Mouse (Mus musculus): ENCODE measurements around the gene Ap2a2. TPM values are rescaled to one million over a fixed set of nuclear protein-coding genes. Genes with fewer than 3 reads are reported as not detected.

Gene Ap2a2
- polyA plus RNA-seq, 1 experiment from 2014 or later = 81.9 TPM

GRCm38 (mm10) chr7:141597563-141597962, 35.6 kb downstream of the Ap2a2 start:
- no peaks in the 10 kb centered on the region for H3K4me1 ChIP-seq
- no peak for ATAC-seq (ENCODE audit: insufficient number of reproducible peaks, low FRiP score, low TSS enrichment, low read depth)
- no peak overlapping the region for H3K27ac ChIP-seq (replicated peaks)
- H3K36me3 ChIP-seq = peaks cover 55% of the 10 kb centered on the region
- 75% methylated on average over 6 of the region's 6 CpGs for WGBS
- H3K4me2 ChIP-seq (replicated peaks) = no peak overlapping the region
- H3K27me3 ChIP-seq = no peaks in the 10 kb centered on the region
- H3K9ac ChIP-seq = no peak overlapping the region
- H3K9me3 ChIP-seq (replicated peaks) = no peaks in the 10 kb centered on the region
- no peak overlapping the region for H3K4me3 ChIP-seq (replicated peaks)

GRCm38 (mm10) chr7:141607717-141608116, 45.7 kb downstream of the Ap2a2 start:
- H3K4me1 ChIP-seq = peaks cover 3% of the 10 kb centered on the region; the same call in 1 of the 2 replicates
- no peak overlapping the region for H3K4me2 ChIP-seq (replicated peaks)
- 75% methylated on average over 4 of the region's 4 CpGs for WGBS
- H3K27me3 ChIP-seq = no peaks in the 10 kb centered on the region
- H3K27ac ChIP-seq (replicated peaks) = no peak overlapping the region
- ATAC-seq (ENCODE audit: insufficient number of reproducible peaks, low FRiP score, low TSS enrichment, low read depth) = no peak
- H3K36me3 ChIP-seq = peaks cover 64% of the 10 kb centered on the region
- H3K9me3 ChIP-seq (replicated peaks) = no peaks in the 10 kb centered on the region
- H3K4me3 ChIP-seq (replicated peaks) = no peak overlapping the region
- no peak overlapping the region for H3K9ac ChIP-seq

DNA sequence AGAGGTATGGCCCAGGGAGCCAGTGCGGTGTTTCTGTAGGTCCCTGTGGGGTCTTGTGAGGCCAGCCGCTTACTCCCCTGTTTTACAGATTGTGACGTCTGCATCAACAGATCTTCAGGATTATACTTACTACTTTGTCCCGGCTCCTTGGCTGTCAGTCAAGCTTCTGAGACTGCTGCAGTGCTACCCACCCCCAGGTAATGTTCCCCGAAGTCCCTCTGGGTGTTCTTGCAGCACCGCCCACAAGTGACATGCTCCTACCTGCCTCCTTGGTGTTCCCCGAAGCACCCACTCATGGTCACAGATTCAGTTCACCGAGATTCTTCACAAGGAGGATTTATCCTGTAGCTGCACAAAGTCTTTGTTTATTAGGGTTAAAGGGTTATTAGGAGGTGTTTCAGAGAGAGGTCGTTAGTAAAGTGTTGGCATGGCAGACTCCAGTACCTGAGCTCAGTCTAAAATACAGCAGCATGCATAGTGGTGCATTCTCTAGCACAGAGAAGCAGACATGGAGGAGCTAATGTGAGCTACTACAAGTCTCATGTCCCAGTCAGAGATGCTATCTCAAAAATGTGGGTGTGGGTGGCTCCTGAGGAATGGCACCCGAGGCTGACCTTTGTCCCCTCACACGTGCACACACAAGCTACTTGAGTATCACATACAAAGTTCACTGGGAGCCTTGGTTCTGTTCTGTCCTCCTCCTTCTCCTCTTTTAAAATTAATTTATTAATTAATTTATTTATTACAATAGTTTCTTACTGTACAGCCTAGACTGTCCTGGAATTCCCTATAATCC, 47.9 kb downstream of the Ap2a2 start:
- ATAC-seq (ENCODE audit: insufficient number of reproducible peaks, low FRiP score, low TSS enrichment, low read depth) = no peak
- H3K36me3 ChIP-seq = peaks cover 66% of the 10 kb centered on the region
- WGBS = 64% methylated on average over 11 of the region's 11 CpGs

GRCm38 (mm10) chr7:141611711-141612370, 49.9 kb downstream of the Ap2a2 start:
- WGBS = 75% methylated on average over 8 of the region's 8 CpGs

More for the DNA sequence above, 47.9 kb downstream of the Ap2a2 start:
- Histone ChIP-seq H3K27me3 (no peaks in the 10 kb centered on the region), H3K9ac (no peak overlapping the region), H3K4me3 (replicated peaks) (no peak overlapping the region), H3K27ac (replicated peaks) (no peak overlapping the region), H3K4me1 (peaks cover 3% of the 10 kb centered on the region; the same call in 1 of the 2 replicates), H3K9me3 (replicated peaks) (no peaks in the 10 kb centered on the region), H3K4me2 (replicated peaks) (no peak overlapping the region)

DNA sequence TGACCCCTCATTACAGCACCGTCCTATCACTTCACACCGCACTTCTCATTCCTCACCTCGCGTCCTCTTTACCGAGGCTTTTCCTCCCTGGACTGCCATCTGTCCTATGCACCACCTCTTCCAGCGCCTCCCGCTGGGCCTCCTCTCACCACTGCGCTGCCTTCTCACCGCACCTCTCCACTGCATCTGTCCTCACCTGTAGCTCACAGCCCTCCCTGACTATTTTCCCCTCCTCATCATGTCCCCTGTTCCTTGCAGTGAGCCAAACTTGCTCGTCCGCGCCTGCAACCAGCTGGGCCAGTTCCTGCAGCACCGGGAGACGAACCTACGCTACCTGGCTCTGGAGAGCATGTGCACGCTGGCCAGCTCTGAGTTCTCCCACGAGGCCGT, 50.4 kb downstream of the Ap2a2 start:
- no peak overlapping the region for H3K4me3 ChIP-seq (replicated peaks)
- no peak for ATAC-seq (ENCODE audit: insufficient number of reproducible peaks, low FRiP score, low TSS enrichment, low read depth)
- no peak overlapping the region for H3K4me2 ChIP-seq (replicated peaks)
- no peaks in the 10 kb centered on the region for H3K9me3 ChIP-seq (replicated peaks)
- no peak overlapping the region for H3K27ac ChIP-seq (replicated peaks)
- peaks cover 3% of the 10 kb centered on the region; the same call in 1 of the 2 replicates for H3K4me1 ChIP-seq
- H3K36me3 ChIP-seq = peaks cover 76% of the 10 kb centered on the region
- H3K27me3 ChIP-seq = no peaks in the 10 kb centered on the region
- no peak overlapping the region for H3K9ac ChIP-seq
- WGBS = 86% methylated on average over 18 of the region's 18 CpGs

More at GRCm38 (mm10) chr7:141611711-141612370, 49.9 kb downstream of the Ap2a2 start:
- H3K36me3 ChIP-seq = peaks cover 71% of the 10 kb centered on the region
- ATAC-seq (ENCODE audit: insufficient number of reproducible peaks, low FRiP score, low TSS enrichment, low read depth) = no peak
- H3K9me3 ChIP-seq (replicated peaks) = no peaks in the 10 kb centered on the region
- peaks cover 3% of the 10 kb centered on the region; the same call in 1 of the 2 replicates for H3K4me1 ChIP-seq
- no peak overlapping the region for H3K9ac ChIP-seq
- H3K4me3 ChIP-seq (replicated peaks) = no peak overlapping the region
- H3K4me2 ChIP-seq (replicated peaks) = no peak overlapping the region
- H3K27ac ChIP-seq (replicated peaks) = no peak overlapping the region
- H3K27me3 ChIP-seq = no peaks in the 10 kb centered on the region

GRCm38 (mm10) chr7:141612791-141613190, 50.8 kb downstream of the Ap2a2 start:
- WGBS = 77% methylated on average over 13 of the region's 13 CpGs
- H3K36me3 ChIP-seq = peaks cover 79% of the 10 kb centered on the region
- H3K27ac ChIP-seq (replicated peaks) = no peak overlapping the region

GRCm38 (mm10) chr7:141614329-141614832, 52.4 kb downstream of the Ap2a2 start:
- no peaks in the 10 kb centered on the region for H3K27me3 ChIP-seq
- WGBS = 85% methylated on average over 5 of the region's 5 CpGs
- peaks cover 3% of the 10 kb centered on the region; the same call in 1 of the 2 replicates for H3K4me1 ChIP-seq
- peaks cover 91% of the 10 kb centered on the region for H3K36me3 ChIP-seq
- ATAC-seq (ENCODE audit: insufficient number of reproducible peaks, low FRiP score, low TSS enrichment, low read depth) = no peak
- no peak overlapping the region for H3K4me2 ChIP-seq (replicated peaks)
- no peak overlapping the region for H3K27ac ChIP-seq (replicated peaks)
- H3K9ac ChIP-seq = no peak overlapping the region
- no peaks in the 10 kb centered on the region for H3K9me3 ChIP-seq (replicated peaks)
- H3K4me3 ChIP-seq (replicated peaks) = no peak overlapping the region

More at GRCm38 (mm10) chr7:141612791-141613190, 50.8 kb downstream of the Ap2a2 start:
- peaks cover 3% of the 10 kb centered on the region; the same call in 1 of the 2 replicates for H3K4me1 ChIP-seq
- H3K27me3 ChIP-seq = no peaks in the 10 kb centered on the region
- no peak overlapping the region for H3K4me3 ChIP-seq (replicated peaks)
- ATAC-seq (ENCODE audit: insufficient number of reproducible peaks, low FRiP score, low TSS enrichment, low read depth) = no peak
- H3K4me2 ChIP-seq (replicated peaks) = no peak overlapping the region
- no peak overlapping the region for H3K9ac ChIP-seq
- H3K9me3 ChIP-seq (replicated peaks) = no peaks in the 10 kb centered on the region

DNA sequence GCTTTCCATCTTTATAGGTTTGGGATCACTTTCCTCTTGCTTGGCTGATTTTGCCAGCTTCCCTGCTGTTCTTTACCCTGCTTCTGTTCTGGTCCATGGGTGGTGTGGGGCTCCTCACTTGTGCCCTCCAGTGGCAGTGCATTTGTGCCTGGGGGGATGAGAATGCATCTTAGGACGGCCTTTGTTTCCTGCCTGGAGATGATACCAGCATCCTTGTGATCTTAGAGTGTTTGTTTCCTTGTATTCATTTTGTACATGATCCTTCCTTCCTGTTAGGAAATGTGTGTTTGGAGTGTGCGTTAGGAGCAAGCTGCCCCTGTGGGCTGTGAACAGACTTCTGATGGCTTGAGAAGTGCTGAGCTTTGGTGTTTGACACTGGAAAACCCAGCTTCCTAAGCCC, 62.2 kb downstream of the Ap2a2 start:
- 83% methylated on average over 2 of the region's 2 CpGs for WGBS
- Histone ChIP-seq H3K4me2 (replicated peaks) (no peak overlapping the region), H3K9me3 (replicated peaks) (no peaks in the 10 kb centered on the region), H3K27me3 (no peaks in the 10 kb centered on the region), H3K4me3 (replicated peaks) (no peak overlapping the region), H3K27ac (replicated peaks) (no peak overlapping the region), H3K9ac (no peak overlapping the region), H3K4me1 (no peaks in the 10 kb centered on the region), H3K36me3 (peaks cover 86% of the 10 kb centered on the region)
- ATAC-seq (ENCODE audit: insufficient number of reproducible peaks, low FRiP score, low TSS enrichment, low read depth) = no peak

DNA sequence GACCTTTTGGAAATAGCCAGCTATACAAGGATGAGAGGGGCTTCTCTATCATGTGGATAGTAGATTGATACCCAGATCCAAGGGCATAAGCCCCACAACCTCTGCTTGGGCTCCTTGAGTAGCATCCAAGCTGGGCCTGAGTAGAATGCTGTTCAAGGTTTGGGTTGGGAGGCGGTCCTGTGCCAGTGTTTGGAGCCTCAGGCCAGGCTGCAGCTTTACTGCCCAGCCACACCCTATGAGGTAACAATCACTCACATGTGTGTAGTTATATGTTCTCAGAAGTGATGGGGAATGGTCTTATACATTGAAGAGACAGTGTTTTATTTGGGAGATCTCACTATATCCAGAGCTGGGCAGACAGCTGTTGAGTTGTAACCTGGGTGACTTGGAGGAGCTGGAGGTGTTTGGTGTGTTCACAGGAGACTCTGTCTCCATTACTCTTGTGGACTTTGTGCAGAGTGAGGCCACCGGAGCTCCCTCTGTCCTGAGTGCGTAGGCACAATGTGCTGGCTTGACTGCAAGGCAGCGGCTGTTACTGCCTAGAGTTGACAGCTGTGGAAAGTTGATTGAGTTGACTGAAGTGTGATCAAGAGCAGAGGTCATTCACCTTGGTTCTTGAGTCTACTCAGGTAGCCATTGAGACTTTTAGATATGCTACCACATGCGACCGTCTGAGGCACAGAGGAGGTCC, 63.3 kb downstream of the Ap2a2 start:
- Histone ChIP-seq H3K4me1 (no peaks in the 10 kb centered on the region), H3K27ac (replicated peaks) (no peak overlapping the region), H3K36me3 (peaks cover 90% of the 10 kb centered on the region), H3K27me3 (no peaks in the 10 kb centered on the region), H3K9ac (no peak overlapping the region), H3K9me3 (replicated peaks) (no peaks in the 10 kb centered on the region), H3K4me2 (replicated peaks) (no peak overlapping the region), H3K4me3 (replicated peaks) (no peak overlapping the region)
- no peak for ATAC-seq (ENCODE audit: insufficient number of reproducible peaks, low FRiP score, low TSS enrichment, low read depth)
- WGBS = 92% methylated on average over 6 of the region's 6 CpGs

- Histone ChIP-seq H3K27me3 (no peaks in the 10 kb centered on the region), H3K9ac (no peak overlapping the region), H3K27ac (replicated peaks) (no peak overlapping the region), H3K4me3 (replicated peaks) (no peak overlapping the region), H3K4me2 (replicated peaks) (no peak overlapping the region), H3K36me3 (peaks cover 90% of the 10 kb centered on the region), H3K4me1 (no peaks in the 10 kb centered on the region), H3K9me3 (replicated peaks) (no peaks in the 10 kb centered on the region)
- no peak for ATAC-seq (ENCODE audit: insufficient number of reproducible peaks, low FRiP score, low TSS enrichment, low read depth)
- WGBS = 94% methylated on average over 2 of the region's 2 CpGs
These were observed 66.0 kb downstream of the Ap2a2 start for GRCm38 (mm10) chr7:141628018-141628417.

DNA sequence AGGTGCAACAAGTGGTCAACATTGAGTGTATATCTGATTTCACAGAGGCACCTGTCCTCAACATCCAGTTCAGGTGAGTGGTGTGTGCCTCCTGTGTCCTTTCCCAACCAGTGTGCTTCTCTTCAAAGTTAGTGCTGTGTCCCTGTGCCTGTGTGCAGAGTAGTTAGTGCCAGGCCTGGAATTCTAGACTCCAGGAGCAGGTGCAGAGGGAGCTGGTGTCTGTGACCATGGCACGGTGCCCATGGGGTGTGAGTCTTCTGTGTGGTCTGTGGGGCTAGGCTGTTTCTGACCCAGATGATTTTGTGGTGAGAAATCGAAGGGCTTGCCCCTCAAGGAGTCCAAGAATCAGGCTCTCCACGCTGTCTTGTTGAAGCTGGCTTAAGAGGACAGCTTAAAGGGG, 67.3 kb downstream of the Ap2a2 start:
- H3K36me3 ChIP-seq = peaks cover 90% of the 10 kb centered on the region
- 90% methylated on average over 3 of the region's 3 CpGs for WGBS
- no peak overlapping the region for H3K4me2 ChIP-seq (replicated peaks)
- no peak overlapping the region for H3K9ac ChIP-seq
- ATAC-seq (ENCODE audit: insufficient number of reproducible peaks, low FRiP score, low TSS enrichment, low read depth) = no peak
- H3K4me1 ChIP-seq = no peaks in the 10 kb centered on the region
- no peak overlapping the region for H3K27ac ChIP-seq (replicated peaks)
- no peak overlapping the region for H3K4me3 ChIP-seq (replicated peaks)
- no peaks in the 10 kb centered on the region for H3K9me3 ChIP-seq (replicated peaks)
- no peaks in the 10 kb centered on the region for H3K27me3 ChIP-seq
